Mouse (Mus musculus): ENCODE data around the gene Disc1. TPM values are rescaled to one million over a fixed set of nuclear protein-coding genes. Genes with fewer than 3 reads are reported as not detected.
A peak's percentile ranks its signal among the peaks of the same experiment; 100 is the strongest.

Disc1 gene
- total and polyA plus RNA-seq, 3 experiments = 0.75 to 2.2 TPM; not detected in 1

DNA sequence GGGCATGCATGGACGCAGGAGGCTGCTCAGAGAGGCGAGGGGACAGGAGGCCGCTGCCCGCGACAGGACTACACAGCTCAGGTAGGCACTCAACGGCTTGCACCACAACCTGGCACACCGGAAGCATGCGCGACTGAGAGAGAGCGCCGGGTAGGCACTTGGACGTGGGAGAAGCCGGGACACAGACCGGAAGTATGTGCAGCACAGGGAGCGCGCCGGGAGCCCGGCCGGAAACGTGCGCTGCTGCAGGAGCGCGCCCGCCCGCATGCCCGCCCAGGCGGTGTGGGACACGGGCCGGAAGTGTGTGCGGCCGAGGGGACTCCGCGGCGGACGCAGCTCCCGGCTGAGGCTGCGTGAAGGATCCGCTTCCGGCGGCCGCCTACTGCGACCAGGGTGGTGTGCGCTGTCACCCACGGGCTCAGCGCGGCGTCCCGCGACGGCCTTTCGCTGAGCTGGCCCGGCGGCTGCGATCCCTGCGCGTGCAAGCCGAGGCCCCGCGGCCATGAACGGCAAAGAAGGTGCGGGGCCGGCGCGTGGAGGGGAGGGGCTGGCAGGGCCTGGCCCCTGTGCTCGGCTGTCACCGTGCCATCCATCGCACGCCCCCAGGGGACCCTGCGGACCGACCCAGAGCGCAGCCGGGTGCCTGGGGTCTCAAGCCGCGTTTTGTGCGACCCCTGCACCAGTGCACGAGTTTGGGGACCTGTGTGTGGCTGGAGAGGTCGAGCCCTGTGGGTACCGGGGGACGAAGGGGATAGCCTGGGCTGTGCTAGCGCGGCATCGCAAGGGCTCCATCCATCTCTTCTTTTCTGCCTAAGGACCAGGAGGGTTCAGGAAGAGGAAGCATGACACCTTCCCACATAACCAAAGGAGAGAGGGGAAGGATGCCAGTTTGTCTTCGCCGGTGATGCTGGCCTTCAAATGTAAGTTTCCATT lies 41.0 kb upstream of the Disc1 start, which contains the start of gene Tsnax (continued):
- TF ChIP-seq ETS1 (IDR thresholded peaks at IDR 0.05; ENCODE audit: low read depth, low read length) (no peak), ZNF384 (IDR thresholded peaks at IDR 0.05; ENCODE audit: low read depth, low read length) (no peak), NELFE (IDR thresholded peaks at IDR 0.05; ENCODE audit: low read depth, low read length) (peak; percentile 89), ZMIZ1 (IDR thresholded peaks at IDR 0.05; ENCODE audit: low read depth, low read length) (no peak; the same call in 1 of the 2 replicates), RAD21 (IDR thresholded peaks at IDR 0.05; ENCODE audit: low read depth, low read length) (no peak), USF1 (IDR thresholded peaks at IDR 0.05; ENCODE audit: low read depth, low read length) (no peak), POLR2A (IDR thresholded peaks at IDR 0.05; ENCODE audit: control insufficient read depth in 1 of 2, insufficient read depth in 1 of 2, low read depth in 1 of 2, low read length in 2 of 2, poor library complexity in 1 of 2) (peak; percentile 79 to 82), ELF1 (IDR thresholded peaks at IDR 0.05; ENCODE audit: low read depth, low read length) (peak; percentile 72; the same call in 1 of the 2 replicates), KAT2A (conservative IDR thresholded peaks at IDR 0.05; ENCODE audit: low read depth, low read length) (no peak; the same call in 1 of the 2 replicates), MYB (IDR thresholded peaks at IDR 0.05; ENCODE audit: low read depth, low read length) (no peak), CHD1 (IDR thresholded peaks at IDR 0.05; ENCODE audit: low read depth, low read length) (no peak), POLR2AphosphoS5 (IDR thresholded peaks at IDR 0.05; ENCODE audit: borderline replicate concordance, low read depth, low read length) (no peak), MEF2A (IDR thresholded peaks at IDR 0.05; ENCODE audit: extremely low read depth, insufficient replicate concordance, low read depth, low read length, poor library complexity, severe bottlenecking) (no peak)

- Histone ChIP-seq H3K9me3 (replicated peaks; ENCODE audit: insufficient read depth, low read length) (no peaks in the 10 kb centered on the region), H3K4me3 (ENCODE audit: control insufficient read depth in 1 of 2, insufficient read depth in 1 of 2, low read depth in 2 of 2, low read length in 2 of 2) (no peak overlapping the region), H3K9ac (ENCODE audit: control insufficient read depth, low read depth, low read length, poor library complexity, severe bottlenecking) (no peak overlapping the region), H3K27ac (ENCODE audit: control insufficient read depth, low read depth, low read length) (peak overlapping the region; percentile 57; the same call in 1 of the 2 replicates), H3K36me3 (ENCODE audit: control insufficient read depth in 1 of 2, insufficient read depth in 2 of 2, low read length in 2 of 2) (peaks cover 12 to 20% of the 10 kb centered on the region in 2 experiments), H3K27me3 (ENCODE audit: control insufficient read depth in 1 of 2, insufficient read depth in 2 of 2, low read length in 2 of 2) (no peaks in the 10 kb centered on the region), H3K79me2 (ENCODE audit: control insufficient read depth, insufficient read depth, low read length, poor library complexity) (peaks cover 11% of the 10 kb centered on the region; the same call in 1 of the 2 replicates), H3K4me1 (ENCODE audit: control insufficient read depth in 1 of 2, insufficient read depth in 2 of 2, low read length in 2 of 2) (peaks cover under 1 to 17% of the 10 kb centered on the region in 2 experiments)
- TF ChIP-seq KAT2A (conservative IDR thresholded peaks at IDR 0.05; ENCODE audit: low read depth, low read length) (no peak), ETS1 (IDR thresholded peaks at IDR 0.05; ENCODE audit: low read depth, low read length) (no peak), ZMIZ1 (IDR thresholded peaks at IDR 0.05; ENCODE audit: low read depth, low read length) (no peak), NRF1 (IDR thresholded peaks at IDR 0.05; ENCODE audit: insufficient read depth, low read depth, low read length, poor library complexity, severe bottlenecking) (no peak)
- DNase-seq (ENCODE audit: low read depth, low spot score) = no peak
These were observed 29.9 kb upstream of the Disc1 start for GRCm38 (mm10) chr8:125024085-125024484.

DNA sequence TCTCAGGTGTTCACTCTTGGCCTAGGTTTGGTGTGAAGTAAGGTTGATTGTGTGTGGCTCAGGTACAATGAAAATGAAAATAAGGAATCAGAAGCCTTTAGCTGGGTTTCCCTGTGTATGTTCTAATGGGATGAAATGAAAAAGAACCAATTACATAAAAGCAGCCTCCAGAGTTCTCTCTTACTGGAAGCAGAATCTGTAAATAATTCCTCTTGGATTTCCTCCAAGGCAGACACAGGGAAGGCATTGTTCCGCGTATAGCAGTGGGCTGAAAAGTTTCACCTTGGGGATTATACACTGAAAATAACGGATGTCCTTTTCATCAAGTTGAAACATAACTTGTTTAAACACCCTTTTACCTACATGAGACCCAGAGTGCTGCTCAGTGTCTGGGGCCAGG lies 26.8 kb upstream of the Disc1 start:
- H3K36me3 ChIP-seq (ENCODE audit: control insufficient read depth in 1 of 2, insufficient read depth in 2 of 2, low read length in 2 of 2) = peaks cover 23 to 29% of the 10 kb centered on the region in 2 experiments
- TF ChIP-seq ZMIZ1 (IDR thresholded peaks at IDR 0.05; ENCODE audit: low read depth, low read length) (no peak), ZNF384 (IDR thresholded peaks at IDR 0.05; ENCODE audit: low read depth, low read length) (no peak), ETS1 (IDR thresholded peaks at IDR 0.05; ENCODE audit: low read depth, low read length) (no peak), ELF1 (IDR thresholded peaks at IDR 0.05; ENCODE audit: low read depth, low read length) (no peak), RAD21 (IDR thresholded peaks at IDR 0.05; ENCODE audit: low read depth, low read length) (no peak), MAX (IDR thresholded peaks at IDR 0.05; ENCODE audit: low read length) (no peak), ZKSCAN1 (IDR thresholded peaks at IDR 0.05; ENCODE audit: low read depth, low read length) (no peak), POLR2AphosphoS5 (IDR thresholded peaks at IDR 0.05; ENCODE audit: borderline replicate concordance, low read depth, low read length) (no peak), NRF1 (IDR thresholded peaks at IDR 0.05; ENCODE audit: insufficient read depth, low read depth, low read length, poor library complexity, severe bottlenecking) (no peak), MAFK (IDR thresholded peaks at IDR 0.05; ENCODE audit: borderline replicate concordance, low read depth, low read length) (no peak), UBTF (IDR thresholded peaks at IDR 0.05; ENCODE audit: borderline replicate concordance, insufficient read depth, low read depth, low read length) (no peak), MYC (IDR thresholded peaks at IDR 0.05; ENCODE audit: low read depth, low read length) (no peak)
- H3K4me3 ChIP-seq (ENCODE audit: control insufficient read depth in 1 of 2, insufficient read depth in 1 of 2, low read depth in 2 of 2, low read length in 2 of 2) = no peak overlapping the region

More for the DNA sequence above, 26.8 kb upstream of the Disc1 start:
- Histone ChIP-seq H3K4me1 (ENCODE audit: control insufficient read depth in 1 of 2, insufficient read depth in 2 of 2, low read length in 2 of 2) (peaks cover 16 to 23% of the 10 kb centered on the region in 2 experiments), H3K27me3 (ENCODE audit: control insufficient read depth in 1 of 2, insufficient read depth in 2 of 2, low read length in 2 of 2) (no peaks in the 10 kb centered on the region), H3K9ac (ENCODE audit: control insufficient read depth, low read depth, low read length, poor library complexity, severe bottlenecking) (no peak overlapping the region), H3K27ac (ENCODE audit: control insufficient read depth, low read depth, low read length) (no peak overlapping the region), H3K79me2 (ENCODE audit: control insufficient read depth, insufficient read depth, low read length, poor library complexity) (peaks cover 11% of the 10 kb centered on the region; the same call in 1 of the 2 replicates), H3K9me3 (replicated peaks; ENCODE audit: insufficient read depth, low read length) (no peaks in the 10 kb centered on the region)
- no peak for DNase-seq (ENCODE audit: low read depth, low spot score)
